Mouse (Mus musculus) stomach, postnatal 0 days (tissue): ENCODE data around the gene Dync1i2.
A peak's percentile ranks its signal among the peaks of the same experiment; 100 is the strongest.

ENCODE experiments used
- CTCF ChIP-seq: IDR thresholded peaks from 2 replicates; pipeline ENCODE4 v1.5.1; 2016; ENCODE audit warnings: antibody characterized with exemption, low read depth, mild to moderate bottlenecking, moderate library complexity
- EP300 ChIP-seq: optimal IDR thresholded peaks from 2 replicates; pipeline ENCODE3; 2016; ENCODE audit warnings: antibody characterized with exemption

- peak; percentile 35 for TF ChIP-seq CTCF
- no peak for TF ChIP-seq EP300
Observed at GRCm38 (mm10) chr2:71177760-71178159, 33.7 kb upstream of the Dync1i2 start.
